Mouse (Mus musculus): ENCODE data around the gene Itgae. TPM values are rescaled to one million over a fixed set of nuclear protein-coding genes. Genes with fewer than 3 reads are reported as not detected.

The Itgae gene
- polyA plus RNA-seq, 1 experiment from 2014 or later, result 0.38 TPM

- H3K4me2 ChIP-seq, result no peak overlapping the region
- H3K4me3 ChIP-seq (replicated peaks), result no peak overlapping the region
- WGBS, result 80% methylated on average over 4 of the region's 4 CpGs
- no peak overlapping the region for H3K27ac ChIP-seq
- no peaks in the 10 kb centered on the region for H3K27me3 ChIP-seq
- H3K9me3 ChIP-seq, result no peaks in the 10 kb centered on the region
- ATAC-seq (ENCODE audit: low FRiP score), result no peak
- no peaks in the 10 kb centered on the region for H3K4me1 ChIP-seq
- H3K36me3 ChIP-seq (replicated peaks), result peaks cover 89% of the 10 kb centered on the region
- H3K9ac ChIP-seq, result no peak overlapping the region
These were observed 13.7 kb upstream of the Itgae start for GRCm38 (mm10) chr11:73076733-73077132.

- Histone ChIP-seq H3K36me3 (replicated peaks) (peaks cover 94% of the 10 kb centered on the region), H3K27me3 (no peaks in the 10 kb centered on the region), H3K4me3 (replicated peaks) (no peak overlapping the region), H3K4me2 (no peak overlapping the region), H3K27ac (no peak overlapping the region), H3K9me3 (no peaks in the 10 kb centered on the region), H3K9ac (no peak overlapping the region), H3K4me1 (no peaks in the 10 kb centered on the region)
- ATAC-seq (ENCODE audit: low FRiP score), result no peak
- WGBS, result 80% methylated on average over 6 of the region's 6 CpGs
These were observed 13.1 kb upstream of the Itgae start for GRCm38 (mm10) chr11:73077211-73077720.

DNA sequence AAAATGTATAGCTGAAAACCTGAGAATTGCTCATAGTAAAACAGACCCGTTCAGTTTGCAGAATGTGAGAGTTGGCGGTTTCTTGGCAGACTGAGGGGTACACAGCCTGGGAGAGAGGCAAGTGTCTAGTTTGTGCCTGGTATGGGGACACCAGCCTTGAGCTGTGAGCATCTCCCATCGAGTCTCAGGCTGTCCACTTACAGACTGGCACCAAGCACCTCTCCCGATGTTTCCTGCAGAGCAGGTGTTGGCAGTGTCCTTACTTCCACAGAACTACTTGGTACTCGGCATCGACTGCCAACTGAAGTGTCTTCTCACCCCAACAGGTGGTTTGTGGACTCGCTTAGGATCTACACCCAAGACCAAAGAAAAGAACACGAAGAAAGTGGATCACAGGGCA is 11.8 kb upstream of the Itgae start:
- H3K4me1 ChIP-seq, result no peaks in the 10 kb centered on the region
- H3K27ac ChIP-seq, result no peak overlapping the region
- 92% methylated on average over 8 of the region's 8 CpGs for WGBS
- H3K9ac ChIP-seq, result no peak overlapping the region
- no peaks in the 10 kb centered on the region for H3K9me3 ChIP-seq
- H3K36me3 ChIP-seq (replicated peaks), result peaks cover 88% of the 10 kb centered on the region
- H3K27me3 ChIP-seq, result no peaks in the 10 kb centered on the region
- H3K4me2 ChIP-seq, result no peak overlapping the region
- no peak overlapping the region for H3K4me3 ChIP-seq (replicated peaks)
- no peak for ATAC-seq (ENCODE audit: low FRiP score)

- 86% methylated on average over 3 of the region's 3 CpGs for WGBS
- H3K4me1 ChIP-seq, result no peaks in the 10 kb centered on the region
- no peak for ATAC-seq (ENCODE audit: low FRiP score)
- no peaks in the 10 kb centered on the region for H3K27me3 ChIP-seq
- H3K4me3 ChIP-seq (replicated peaks), result no peak overlapping the region
- no peaks in the 10 kb centered on the region for H3K9me3 ChIP-seq
- no peak overlapping the region for H3K9ac ChIP-seq
- peaks cover 79% of the 10 kb centered on the region for H3K36me3 ChIP-seq (replicated peaks)
- no peak overlapping the region for H3K4me2 ChIP-seq
- no peak overlapping the region for H3K27ac ChIP-seq
These were observed 10.1 kb upstream of the Itgae start for GRCm38 (mm10) chr11:73080306-73080705.

- Histone ChIP-seq H3K27ac (peak overlapping the region; percentile 68), H3K9ac (no peak overlapping the region)
- 84% methylated on average over 6 of the region's 6 CpGs for WGBS
These were observed 6.1 kb upstream of the Itgae start for GRCm38 (mm10) chr11:73084303-73084702.

GRCm38 (mm10) chr11:73084804-73085231 is 5.6 kb upstream of the Itgae start:
- Histone ChIP-seq H3K9me3 (no peaks in the 10 kb centered on the region), H3K4me3 (replicated peaks) (no peak overlapping the region), H3K27me3 (no peaks in the 10 kb centered on the region), H3K4me1 (peaks cover 9% of the 10 kb centered on the region; the same call in 1 of the 2 replicates), H3K4me2 (no peak overlapping the region), H3K27ac (peak overlapping the region; percentile 68; the same call in 1 of the 2 replicates), H3K9ac (no peak overlapping the region), H3K36me3 (replicated peaks) (peaks cover 49% of the 10 kb centered on the region)
- ATAC-seq (ENCODE audit: low FRiP score), result no peak
- WGBS, result 77% methylated on average over 10 of the region's 10 CpGs

More at GRCm38 (mm10) chr11:73084303-73084702, 6.1 kb upstream of the Itgae start:
- Histone ChIP-seq H3K9me3 (no peaks in the 10 kb centered on the region), H3K36me3 (replicated peaks) (peaks cover 53% of the 10 kb centered on the region), H3K27me3 (no peaks in the 10 kb centered on the region), H3K4me1 (peaks cover 9% of the 10 kb centered on the region; the same call in 1 of the 2 replicates), H3K4me3 (replicated peaks) (no peak overlapping the region), H3K4me2 (no peak overlapping the region)
- ATAC-seq (ENCODE audit: low FRiP score), result no peak

GRCm38 (mm10) chr11:73085391-73085790 is 5.0 kb upstream of the Itgae start:
- 84% methylated on average over 7 of the region's 7 CpGs for WGBS
- peaks cover 44% of the 10 kb centered on the region for H3K36me3 ChIP-seq (replicated peaks)
- H3K27ac ChIP-seq, result no peak overlapping the region

DNA sequence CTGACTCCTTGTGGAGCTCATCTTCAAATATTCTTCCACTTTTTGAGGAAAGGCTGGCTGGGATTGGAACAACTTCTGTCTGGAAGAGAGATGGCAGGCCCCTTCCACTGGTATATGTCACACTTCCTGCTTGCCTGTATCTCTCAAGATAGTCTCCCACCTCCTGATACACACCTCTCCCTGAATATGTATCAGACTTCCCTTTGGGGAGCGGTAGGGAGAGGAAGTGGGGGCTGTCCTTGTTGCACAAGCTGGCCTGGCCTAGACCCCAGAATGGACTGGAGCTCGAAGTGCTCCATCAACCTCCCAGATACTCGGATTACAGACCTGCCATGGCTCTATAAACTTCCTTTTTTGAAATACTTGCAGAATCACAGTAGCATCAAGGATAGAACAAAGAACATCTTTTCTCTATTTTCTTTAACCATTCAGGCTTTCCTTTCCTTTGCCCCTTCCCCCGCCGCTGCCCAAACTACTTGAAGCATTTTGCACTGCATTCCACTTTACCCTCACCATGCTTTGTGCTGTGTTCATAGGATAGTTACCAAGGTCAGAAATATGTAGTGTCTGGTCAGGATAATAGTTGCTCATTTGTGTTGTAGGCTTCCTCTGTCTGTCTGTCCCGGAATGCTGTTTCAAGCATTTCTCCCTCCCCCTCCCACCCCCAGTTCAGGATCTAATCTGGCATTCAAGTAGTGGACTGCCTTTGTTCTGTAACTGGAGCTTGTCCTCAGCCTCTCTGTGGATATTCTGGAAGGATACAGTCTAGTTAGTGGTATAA is 2.5 kb upstream of the Itgae start:
- Histone ChIP-seq H3K9me3 (no peaks in the 10 kb centered on the region), H3K36me3 (replicated peaks) (peaks cover 20% of the 10 kb centered on the region), H3K4me1 (peaks cover 9% of the 10 kb centered on the region; the same call in 1 of the 2 replicates), H3K27me3 (no peaks in the 10 kb centered on the region), H3K4me2 (no peak overlapping the region), H3K27ac (no peak overlapping the region), H3K9ac (no peak overlapping the region), H3K4me3 (replicated peaks) (no peak overlapping the region)
- no peak for ATAC-seq (ENCODE audit: low FRiP score)
- WGBS, result 46% methylated on average over 6 of the region's 6 CpGs

More at GRCm38 (mm10) chr11:73085391-73085790, 5.0 kb upstream of the Itgae start:
- Histone ChIP-seq H3K9me3 (no peaks in the 10 kb centered on the region), H3K4me1 (peaks cover 9% of the 10 kb centered on the region; the same call in 1 of the 2 replicates), H3K4me2 (no peak overlapping the region), H3K27me3 (no peaks in the 10 kb centered on the region), H3K4me3 (replicated peaks) (no peak overlapping the region), H3K9ac (no peak overlapping the region)
- ATAC-seq (ENCODE audit: low FRiP score), result no peak

DNA sequence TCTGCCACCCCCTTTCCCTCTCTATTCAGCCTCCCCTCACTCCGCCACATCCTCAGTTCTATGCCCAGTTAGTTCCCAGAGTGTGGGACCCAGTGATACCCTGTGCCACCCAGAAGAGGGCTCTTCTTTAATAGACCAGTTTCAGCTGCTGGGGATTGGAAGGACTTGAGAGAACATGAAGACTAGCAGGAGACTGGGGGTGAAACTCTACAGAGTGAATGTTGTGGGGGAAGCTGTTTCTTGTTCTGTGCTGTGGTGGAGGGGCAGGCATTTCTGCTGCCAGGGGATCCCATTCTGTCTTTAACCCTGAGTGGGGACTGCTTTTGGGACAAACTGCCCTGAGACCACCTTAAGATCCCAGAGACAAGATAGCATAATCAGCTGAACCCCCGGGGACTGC is 443 bp downstream of the Itgae start:
- no peaks in the 10 kb centered on the region for H3K9me3 ChIP-seq
- H3K9ac ChIP-seq, result no peak overlapping the region
- WGBS, result 88% methylated on average over 2 of the region's 2 CpGs
- ATAC-seq (ENCODE audit: low FRiP score), result no peak
- peaks cover 9% of the 10 kb centered on the region; the same call in 1 of the 2 replicates for H3K4me1 ChIP-seq
- H3K4me3 ChIP-seq (replicated peaks), result no peak overlapping the region
- H3K36me3 ChIP-seq (replicated peaks), result peaks cover 7% of the 10 kb centered on the region; the same call in 1 of the 2 replicates
- no peak overlapping the region for H3K27ac ChIP-seq
- no peaks in the 10 kb centered on the region for H3K27me3 ChIP-seq
- no peak overlapping the region for H3K4me2 ChIP-seq

- no peak for ATAC-seq (ENCODE audit: low FRiP score)
- Histone ChIP-seq H3K36me3 (replicated peaks) (no peaks in the 10 kb centered on the region), H3K4me3 (replicated peaks) (no peak overlapping the region), H3K9ac (no peak overlapping the region), H3K4me1 (peaks cover 9% of the 10 kb centered on the region; the same call in 1 of the 2 replicates), H3K9me3 (no peaks in the 10 kb centered on the region), H3K4me2 (no peak overlapping the region), H3K27me3 (no peaks in the 10 kb centered on the region), H3K27ac (no peak overlapping the region)
- WGBS, result 76% methylated on average over 4 of the region's 4 CpGs
These were observed 1.7 kb downstream of the Itgae start for GRCm38 (mm10) chr11:73092057-73092456.

GRCm38 (mm10) chr11:73092877-73093276 is 2.5 kb downstream of the Itgae start:
- Histone ChIP-seq H3K9ac (no peak overlapping the region), H3K4me2 (no peak overlapping the region), H3K4me3 (replicated peaks) (no peak overlapping the region), H3K36me3 (replicated peaks) (no peaks in the 10 kb centered on the region), H3K9me3 (no peaks in the 10 kb centered on the region), H3K4me1 (0 out of 2 replicates have a peak, but pooled peaks cover 5% of the 10 kb centered on the region), H3K27me3 (no peaks in the 10 kb centered on the region), H3K27ac (no peak overlapping the region)
- ATAC-seq (ENCODE audit: low FRiP score), result no peak
- 84% methylated on average over 7 of the region's 7 CpGs for WGBS

DNA sequence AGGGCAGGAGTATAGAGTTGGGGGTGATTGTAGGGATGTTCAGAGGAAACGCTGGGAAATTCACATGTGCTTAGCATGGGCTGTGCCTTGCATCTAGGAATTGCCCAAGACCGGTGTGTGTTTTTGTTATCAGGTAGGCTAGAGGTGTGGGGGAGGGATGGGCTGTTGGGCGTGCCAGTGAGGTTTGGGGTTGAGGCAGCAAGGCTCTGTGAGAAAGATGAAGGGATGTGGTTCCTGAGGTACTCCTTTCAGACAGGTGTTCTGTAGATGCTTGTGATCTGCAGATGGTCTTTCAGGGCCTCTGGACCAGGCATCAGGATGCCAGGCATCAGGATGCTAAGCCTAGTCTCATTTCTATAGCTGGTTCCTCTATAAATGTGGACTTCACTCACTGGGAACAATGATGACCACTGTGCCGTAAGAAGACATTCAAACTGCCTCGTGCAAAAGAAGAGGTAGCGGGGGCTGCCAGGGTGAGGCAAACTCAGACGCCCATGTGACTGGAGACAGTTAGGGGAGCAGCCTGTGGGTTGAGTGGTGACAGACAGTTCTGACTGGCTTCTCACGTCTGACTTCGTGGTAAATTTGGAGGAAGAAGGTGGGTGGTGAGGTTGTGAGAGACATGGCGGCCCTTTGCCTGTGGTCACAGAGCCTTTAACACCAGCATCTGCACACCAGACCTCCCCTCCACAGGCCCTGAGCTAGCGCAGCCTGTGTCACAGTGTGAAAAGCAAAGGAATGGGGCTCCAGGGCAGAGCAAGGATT is 4.0 kb downstream of the Itgae start:
- Histone ChIP-seq H3K27me3 (no peaks in the 10 kb centered on the region), H3K9ac (no peak overlapping the region), H3K4me3 (replicated peaks) (no peak overlapping the region), H3K4me1 (no peaks in the 10 kb centered on the region), H3K4me2 (no peak overlapping the region), H3K27ac (no peak overlapping the region), H3K36me3 (replicated peaks) (no peaks in the 10 kb centered on the region), H3K9me3 (no peaks in the 10 kb centered on the region)
- ATAC-seq (ENCODE audit: low FRiP score), result no peak
- WGBS, result 78% methylated on average over 11 of the region's 11 CpGs

Measured in forebrain, embryonic 12.5 days (tissue).